Mouse (Mus musculus) retina, postnatal 7 days (tissue): ENCODE measurements at regions not wholly inside any gene's neighbourhood (a gene's known extent, or its start where the extent isn't known, plus 50 kb on each side); places are given as distances from the start of the nearest gene placed in this dataset.

Experiments
- DNase-seq: peaks from one replicate; pipeline ENCODE4 v3.0.0-alpha.2; 2012; ENCODE audit warnings: low read depth, low spot score

- DNase-seq, result no peak
Observed at GRCm38 (mm10) chr12:107111908-107112770, 376.3 kb upstream of the 3110018I06Rik start.

GRCm38 (mm10) chr12:107118364-107118763 is 370.1 kb upstream of the 3110018I06Rik start:
- no peak for DNase-seq

DNA sequence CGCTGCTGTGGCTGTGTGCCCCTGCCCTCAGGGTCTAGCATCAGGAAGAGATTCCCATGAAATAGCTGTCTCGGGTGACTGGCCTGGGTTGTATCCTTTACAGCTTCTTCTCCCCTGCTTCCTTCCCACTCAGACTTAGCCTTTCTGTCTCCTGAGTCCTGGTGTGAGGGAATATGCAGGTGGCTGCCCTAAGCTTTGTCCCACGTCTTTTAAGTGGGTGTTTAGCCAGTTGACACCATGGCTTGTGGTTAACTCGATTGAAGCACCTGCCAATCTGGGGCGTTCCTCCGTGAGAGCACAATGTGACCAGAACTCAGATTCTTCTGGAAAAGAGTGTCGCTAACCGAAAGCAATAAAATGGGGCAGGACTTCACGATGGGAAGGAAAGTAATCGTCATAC is 369.4 kb upstream of the 3110018I06Rik start:
- no peak for DNase-seq

DNA sequence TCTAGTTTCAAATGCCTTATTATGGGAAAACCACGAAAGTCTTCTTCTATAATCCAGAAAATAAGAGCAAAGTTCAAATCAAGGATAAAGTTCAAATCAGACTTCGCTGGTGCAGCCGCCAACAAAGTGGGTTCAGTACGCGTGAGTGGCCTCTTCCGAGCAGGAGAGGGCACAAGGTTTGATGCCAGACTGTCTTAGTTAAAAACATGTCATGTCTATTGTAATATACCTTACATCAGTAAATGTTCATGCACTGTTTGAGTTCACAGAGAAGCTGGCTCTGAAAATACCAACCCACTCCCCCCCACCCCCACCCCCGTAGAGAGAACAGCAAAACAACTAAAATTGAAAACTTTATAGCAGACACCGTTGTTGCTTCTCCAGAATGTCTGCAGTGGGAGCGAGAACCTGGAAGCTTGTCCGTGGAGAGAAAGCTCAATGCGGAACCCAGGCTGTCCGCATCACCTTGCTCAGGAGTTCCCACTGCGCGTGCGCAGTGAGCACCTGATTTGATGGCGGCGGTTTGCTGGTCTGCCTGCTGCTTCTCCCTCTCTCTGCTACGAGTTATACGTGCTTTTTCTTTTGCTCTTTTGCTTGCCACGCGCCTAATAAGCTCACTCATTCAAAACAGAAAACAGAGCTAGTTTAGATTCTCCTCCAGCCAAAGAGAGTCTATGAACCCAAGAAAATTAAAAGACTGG is 367.8 kb upstream of the 3110018I06Rik start:
- DNase-seq, result no peak

- DNase-seq, result no peak
Observed at GRCm38 (mm10) chr12:107121990-107122389, 366.4 kb upstream of the 3110018I06Rik start.

GRCm38 (mm10) chr12:107123661-107124060 is 364.8 kb upstream of the 3110018I06Rik start:
- no peak for DNase-seq

GRCm38 (mm10) chr12:107124263-107124885 is 364.1 kb upstream of the 3110018I06Rik start:
- DNase-seq, result no peak

GRCm38 (mm10) chr12:107125201-107125600 is 363.2 kb upstream of the 3110018I06Rik start:
- DNase-seq, result no peak

GRCm38 (mm10) chr12:107126056-107126455 is 362.4 kb upstream of the 3110018I06Rik start:
- DNase-seq, result no peak

- no peak for DNase-seq
Observed at GRCm38 (mm10) chr12:107127591-107127990, 360.8 kb upstream of the 3110018I06Rik start.

- DNase-seq, result no peak
Observed at GRCm38 (mm10) chr12:107129232-107129631, 359.2 kb upstream of the 3110018I06Rik start.

- no peak for DNase-seq
Observed at GRCm38 (mm10) chr12:107131351-107131750, 357.1 kb upstream of the 3110018I06Rik start.

GRCm38 (mm10) chr12:107131841-107132240 is 356.6 kb upstream of the 3110018I06Rik start:
- DNase-seq, result no peak

DNA sequence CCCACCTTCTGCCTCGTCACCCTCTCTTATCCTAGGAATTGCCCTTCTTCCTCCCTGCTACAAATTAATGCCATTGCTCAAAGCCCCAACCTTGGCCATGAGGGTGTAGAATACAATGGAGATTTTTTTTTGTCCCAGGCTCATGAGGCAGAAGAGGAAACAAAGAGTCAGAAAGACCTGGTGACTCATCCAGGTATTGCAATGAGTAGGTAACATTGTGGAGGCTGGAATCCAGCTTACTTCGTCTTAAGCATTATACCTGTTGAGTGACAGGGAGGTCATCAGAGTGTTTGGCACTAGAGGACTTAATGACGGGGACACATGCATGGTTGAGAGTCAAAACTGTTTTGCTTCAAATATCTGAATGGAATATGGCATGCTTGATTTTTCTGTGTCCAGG is 355.9 kb upstream of the 3110018I06Rik start:
- no peak for DNase-seq

- DNase-seq, result no peak
Observed at GRCm38 (mm10) chr12:107134353-107134752, 354.1 kb upstream of the 3110018I06Rik start.

DNA sequence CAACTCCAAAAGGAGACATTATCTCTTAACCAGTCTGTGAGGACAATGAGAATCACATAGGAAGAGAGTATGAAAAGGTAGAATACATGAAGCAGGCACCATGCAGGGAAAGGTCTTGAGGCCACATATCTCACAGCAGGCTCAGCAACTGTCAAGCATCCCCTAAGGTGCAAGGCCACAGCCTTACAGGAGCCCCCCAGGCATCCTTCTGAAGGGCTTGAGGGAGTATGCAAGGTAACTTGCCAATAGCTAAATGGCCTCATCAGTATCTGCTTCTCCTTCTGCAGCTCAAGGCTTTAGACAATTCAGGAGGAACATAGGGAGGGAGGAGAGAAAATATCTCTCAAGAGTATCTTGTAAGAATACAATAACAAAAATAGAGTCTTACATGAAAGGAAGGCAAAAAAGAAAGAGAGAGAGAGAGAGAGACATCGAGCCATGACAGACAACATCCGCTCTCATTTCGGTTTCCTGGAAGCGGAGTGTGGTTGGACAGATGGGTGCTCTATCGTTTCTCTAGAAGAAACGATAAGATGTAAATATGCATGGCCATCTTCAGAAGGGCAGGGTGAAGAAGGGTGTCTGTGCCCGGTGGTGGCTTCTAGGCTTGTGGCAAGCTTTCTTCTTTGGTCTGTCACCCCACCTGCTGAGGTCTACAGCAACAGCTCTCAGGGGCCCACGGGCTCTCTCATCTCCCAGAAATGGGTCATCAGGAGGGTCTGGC is 349.6 kb upstream of the 3110018I06Rik start:
- DNase-seq, result no peak

DNA sequence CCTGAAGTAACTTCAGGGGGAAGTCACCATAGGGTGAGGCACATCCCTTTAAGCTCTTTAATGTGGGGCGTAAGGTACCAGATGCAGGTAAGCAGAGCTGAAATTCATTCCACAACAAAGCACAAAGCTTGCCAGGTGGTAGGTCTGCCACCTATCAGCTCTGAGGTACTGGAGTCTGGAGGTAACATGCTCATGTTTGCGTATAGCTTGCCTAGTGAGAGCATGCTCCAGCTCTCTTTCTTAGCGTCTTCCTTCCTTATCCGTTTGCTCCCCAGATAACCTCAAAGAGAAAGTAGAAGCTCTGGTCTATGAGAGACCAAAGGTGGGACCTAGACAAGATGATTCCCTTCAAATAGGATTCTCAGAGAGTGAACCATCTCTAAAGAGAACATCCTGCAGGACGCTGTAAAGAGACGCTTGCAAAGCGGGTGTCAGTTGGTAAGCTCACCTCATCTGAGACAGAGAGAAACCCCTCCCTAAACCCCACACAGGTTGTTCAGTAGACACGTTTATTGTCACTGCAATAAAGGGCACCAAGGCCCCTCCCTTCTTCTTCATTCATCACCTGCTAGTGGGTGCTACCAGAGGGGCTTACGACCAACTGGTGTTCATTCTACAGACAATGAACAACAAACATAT is 347.4 kb upstream of the 3110018I06Rik start:
- no peak for DNase-seq

DNA sequence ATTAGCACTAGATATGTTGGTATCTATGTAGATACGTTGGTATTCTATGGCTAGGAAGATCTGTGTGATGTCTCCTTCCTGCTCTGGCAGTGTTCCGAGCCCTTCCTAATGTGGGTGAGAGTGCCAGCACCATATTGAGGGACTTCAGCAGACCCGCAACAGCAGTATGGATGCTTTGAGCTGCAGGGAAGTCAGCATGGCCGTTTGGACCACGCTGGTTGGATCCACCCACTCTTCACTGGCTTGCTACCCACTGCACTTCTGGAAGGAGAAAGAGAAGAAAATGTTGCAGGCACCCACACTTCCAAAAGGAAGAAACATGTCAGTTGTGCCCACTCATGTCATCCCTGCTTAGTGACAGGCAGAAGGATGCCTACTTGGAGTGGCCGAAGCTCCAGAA is 346.2 kb upstream of the 3110018I06Rik start:
- no peak for DNase-seq

DNA sequence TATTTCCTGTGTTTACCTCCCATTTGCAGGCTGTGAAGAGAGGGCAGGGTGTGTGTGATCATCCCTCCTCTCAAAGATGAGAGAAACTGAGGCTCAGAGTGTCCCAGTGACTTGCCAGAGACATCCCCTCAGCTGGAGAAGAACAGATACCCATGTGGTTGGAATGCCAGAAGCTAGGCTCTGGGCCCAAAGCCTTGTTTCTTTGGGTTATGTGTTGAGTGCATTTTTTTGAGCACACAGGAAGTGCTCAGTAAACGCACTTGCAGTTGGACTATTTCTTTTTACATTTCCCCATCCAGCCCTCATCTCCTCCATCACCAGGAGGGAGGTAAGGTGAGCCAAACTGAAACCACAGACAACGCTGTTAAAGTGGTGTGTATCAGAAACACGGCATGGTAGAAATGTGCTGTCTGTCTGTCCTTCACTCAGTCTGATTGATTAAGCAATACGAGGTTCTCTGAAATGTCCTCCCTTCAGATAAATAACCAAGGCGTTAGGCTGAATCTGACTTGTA is 341.8 kb upstream of the 3110018I06Rik start:
- DNase-seq, result no peak

DNA sequence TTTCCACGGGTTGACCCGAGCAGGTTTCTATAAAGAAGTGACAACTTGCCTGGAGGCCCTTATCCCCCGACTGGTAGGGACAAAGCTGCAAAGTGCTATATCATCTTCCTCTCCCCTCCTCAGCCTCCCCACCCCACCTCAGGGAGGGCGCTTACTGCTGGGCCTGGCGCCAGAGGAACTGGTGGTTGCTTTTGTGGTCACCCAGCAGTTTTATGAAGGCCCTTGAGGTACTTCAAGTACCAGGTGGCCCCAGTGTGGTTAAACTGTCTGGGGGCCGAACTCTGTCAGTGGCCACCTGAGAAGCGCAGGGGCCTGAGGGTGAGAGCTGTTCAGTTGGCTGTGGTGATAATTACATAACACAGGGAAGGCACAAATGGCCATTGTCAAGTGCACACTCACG is 340.0 kb upstream of the 3110018I06Rik start:
- no peak for DNase-seq

- no peak for DNase-seq
Observed at GRCm38 (mm10) chr12:107151089-107151488, 337.3 kb upstream of the 3110018I06Rik start.
